Mouse (Mus musculus): Measurements from ENCODE around the gene Dnajc24. TPM values are rescaled to one million over a fixed set of nuclear protein-coding genes. Genes with fewer than 3 reads are reported as not detected.

The Dnajc24 gene
- polyA plus RNA-seq, 1 experiment from 2014 or later, result 11.0 TPM

DNA sequence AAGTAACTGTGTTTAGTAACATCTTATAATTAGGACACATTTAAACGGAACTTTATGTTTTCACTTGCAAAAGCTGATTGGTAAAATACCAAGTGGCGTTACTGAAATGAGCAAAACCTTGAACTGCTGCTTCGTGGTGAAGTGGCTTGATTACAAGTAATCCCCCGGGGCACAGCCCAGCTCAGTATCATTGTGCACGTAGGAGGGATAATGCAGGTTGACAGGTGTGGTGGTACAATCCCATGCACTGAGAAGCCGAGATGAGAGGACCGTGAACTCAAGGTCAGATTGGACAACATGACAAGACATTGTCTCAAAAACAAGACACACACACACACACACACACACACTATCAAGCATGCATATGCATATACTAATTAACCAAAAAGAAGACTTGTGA is 18.1 kb downstream of the Dnajc24 start:
- Histone ChIP-seq H3K27ac (ENCODE audit: low read length) (no peak overlapping the region), H3K4me1 (ENCODE audit: control insufficient read depth, low read depth, low read length) (no peaks in the 10 kb centered on the region), H3K4me2 (ENCODE audit: low read depth, low read length) (no peak overlapping the region), H3K36me3 (ENCODE audit: control insufficient read depth, insufficient read depth) (no peaks in the 10 kb centered on the region), H3K4me3 (ENCODE audit: low read depth, low read length) (no peak overlapping the region), H3K9ac (ENCODE audit: low read depth, low read length) (no peak overlapping the region), H3K9me3 (replicated peaks; ENCODE audit: control insufficient read depth, low read length) (no peaks in the 10 kb centered on the region), H3K27me3 (ENCODE audit: control insufficient read depth, insufficient read depth, low read depth, low read length) (no peaks in the 10 kb centered on the region)
- WGBS (ENCODE audit: insufficient replicate concordance), result 74% methylated on average over 7 of the region's 7 CpGs
- no peak for ATAC-seq (ENCODE audit: low read depth)

DNA sequence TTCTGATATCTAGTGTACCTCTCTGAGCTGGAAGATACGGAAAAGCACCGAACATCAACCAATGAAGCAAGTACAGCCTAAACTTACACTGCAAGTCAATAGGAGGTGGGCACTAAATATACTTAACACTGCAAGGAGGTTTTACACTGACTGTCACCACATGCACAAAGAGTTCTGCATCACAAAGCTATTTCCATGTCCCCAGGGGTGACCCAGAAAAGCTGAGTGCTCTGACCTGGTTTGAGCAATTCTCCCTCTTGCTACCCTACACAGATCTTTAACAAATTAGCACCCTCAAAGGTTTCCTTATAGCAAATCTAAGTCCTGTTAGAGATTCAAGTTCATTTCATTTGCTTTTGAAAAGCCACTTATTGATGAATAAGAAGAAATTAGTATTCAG is 25.3 kb downstream of the Dnajc24 start:
- H3K4me3 ChIP-seq (ENCODE audit: low read depth, low read length), result no peak overlapping the region
- no peaks in the 10 kb centered on the region for H3K4me1 ChIP-seq (ENCODE audit: control insufficient read depth, low read depth, low read length)
- no peaks in the 10 kb centered on the region for H3K36me3 ChIP-seq (ENCODE audit: control insufficient read depth, insufficient read depth)
- no peak overlapping the region for H3K4me2 ChIP-seq (ENCODE audit: low read depth, low read length)
- no peak overlapping the region for H3K9ac ChIP-seq (ENCODE audit: low read depth, low read length)
- no peak overlapping the region for H3K27ac ChIP-seq (ENCODE audit: low read length)
- WGBS (ENCODE audit: insufficient replicate concordance), result 86% methylated on average over 2 of the region's 2 CpGs
- H3K27me3 ChIP-seq (ENCODE audit: control insufficient read depth, insufficient read depth, low read depth, low read length), result no peaks in the 10 kb centered on the region
- ATAC-seq (ENCODE audit: low read depth), result no peak
- H3K9me3 ChIP-seq (replicated peaks; ENCODE audit: control insufficient read depth, low read length), result no peaks in the 10 kb centered on the region

DNA sequence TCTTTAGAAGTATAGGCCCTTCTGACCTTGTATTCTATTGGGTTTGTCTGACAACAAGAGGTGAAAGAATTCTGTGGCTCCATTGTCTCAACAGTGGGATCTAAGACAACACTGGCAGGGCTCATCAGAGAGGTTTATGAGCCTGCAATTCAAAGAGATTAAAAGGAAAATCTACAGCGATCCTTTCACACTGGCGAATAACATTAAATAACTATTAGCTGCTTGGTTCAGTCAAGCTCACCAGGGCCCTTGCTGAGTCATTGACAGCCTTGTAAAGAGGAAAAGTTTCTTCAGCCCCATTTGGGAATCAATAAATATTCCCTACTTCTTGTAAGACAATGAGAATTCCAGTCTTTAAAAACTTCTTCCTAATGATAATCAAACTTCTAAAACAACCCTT is 29.4 kb downstream of the Dnajc24 start:
- H3K4me2 ChIP-seq (ENCODE audit: low read depth, low read length), result no peak overlapping the region
- no peaks in the 10 kb centered on the region for H3K36me3 ChIP-seq (ENCODE audit: control insufficient read depth, insufficient read depth)
- WGBS (ENCODE audit: insufficient replicate concordance), result 57% methylated on average over 2 of the region's 2 CpGs
- H3K4me1 ChIP-seq (ENCODE audit: control insufficient read depth, low read depth, low read length), result no peaks in the 10 kb centered on the region
- no peaks in the 10 kb centered on the region for H3K9me3 ChIP-seq (replicated peaks; ENCODE audit: control insufficient read depth, low read length)
- no peak overlapping the region for H3K9ac ChIP-seq (ENCODE audit: low read depth, low read length)
- no peak overlapping the region for H3K27ac ChIP-seq (ENCODE audit: low read length)
- H3K4me3 ChIP-seq (ENCODE audit: low read depth, low read length), result no peak overlapping the region
- H3K27me3 ChIP-seq (ENCODE audit: control insufficient read depth, insufficient read depth, low read depth, low read length), result no peaks in the 10 kb centered on the region
- no peak for ATAC-seq (ENCODE audit: low read depth)

DNA sequence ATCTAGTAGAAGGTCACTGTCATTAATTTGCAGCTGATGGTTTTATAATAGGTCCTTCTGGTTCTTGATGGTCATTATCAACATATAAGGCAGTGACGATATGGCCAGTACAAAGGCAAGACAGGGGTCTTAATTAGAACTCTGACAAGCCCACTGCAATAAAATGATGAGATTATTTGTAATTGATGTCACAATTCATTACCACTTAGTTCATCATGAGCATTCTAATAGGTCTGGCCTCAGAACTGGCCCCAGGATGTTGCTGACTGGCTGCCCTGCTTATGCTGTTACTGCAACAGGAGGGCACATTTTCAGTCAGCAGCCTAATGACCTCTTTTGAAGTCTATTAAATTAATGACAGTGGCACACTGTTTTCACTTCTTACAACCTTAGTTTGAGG is 39.9 kb downstream of the Dnajc24 start:
- Histone ChIP-seq H3K9ac (ENCODE audit: low read depth, low read length) (no peak overlapping the region), H3K36me3 (ENCODE audit: control insufficient read depth, insufficient read depth) (peaks cover 3% of the 10 kb centered on the region; the same call in 1 of the 2 replicates), H3K9me3 (replicated peaks; ENCODE audit: control insufficient read depth, low read length) (no peaks in the 10 kb centered on the region), H3K4me1 (ENCODE audit: control insufficient read depth, low read depth, low read length) (no peaks in the 10 kb centered on the region), H3K27ac (ENCODE audit: low read length) (no peak overlapping the region), H3K4me3 (ENCODE audit: low read depth, low read length) (no peak overlapping the region), H3K27me3 (ENCODE audit: control insufficient read depth, insufficient read depth, low read depth, low read length) (no peaks in the 10 kb centered on the region), H3K4me2 (ENCODE audit: low read depth, low read length) (no peak overlapping the region)
- WGBS (ENCODE audit: insufficient replicate concordance), result 80% methylated on average over 1 of the region's 1 CpGs
- ATAC-seq (ENCODE audit: low read depth), result no peak

DNA sequence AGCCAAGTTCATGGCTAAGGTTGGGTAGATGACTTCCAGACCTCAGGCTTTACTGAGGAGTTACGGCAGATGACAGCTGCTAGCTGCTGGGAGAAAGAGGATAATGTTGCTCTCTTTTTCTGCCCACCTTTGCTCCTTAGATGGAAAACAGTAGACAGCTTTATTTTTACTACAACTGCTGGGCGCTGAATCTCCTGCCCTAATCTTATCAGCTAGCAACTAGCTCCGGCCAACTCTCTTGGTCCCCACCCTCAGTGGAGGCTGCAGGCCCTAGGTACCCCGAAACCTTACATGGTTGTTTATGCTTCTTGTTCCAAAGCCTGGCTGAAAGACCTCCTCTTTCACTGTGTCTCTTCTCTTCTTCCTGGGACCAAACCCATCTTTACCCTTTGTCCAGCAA is 49.5 kb downstream of the Dnajc24 start:
- ATAC-seq (ENCODE audit: low read depth), result no peak
- H3K27ac ChIP-seq (ENCODE audit: low read length), result no peak overlapping the region
- H3K4me2 ChIP-seq (ENCODE audit: low read depth, low read length), result no peak overlapping the region
- H3K27me3 ChIP-seq (ENCODE audit: control insufficient read depth, insufficient read depth, low read depth, low read length), result no peaks in the 10 kb centered on the region
- no peaks in the 10 kb centered on the region for H3K9me3 ChIP-seq (replicated peaks; ENCODE audit: control insufficient read depth, low read length)
- WGBS (ENCODE audit: insufficient replicate concordance), result 35% methylated on average over 4 of the region's 4 CpGs
- no peak overlapping the region for H3K9ac ChIP-seq (ENCODE audit: low read depth, low read length)
- no peak overlapping the region for H3K4me3 ChIP-seq (ENCODE audit: low read depth, low read length)
- no peaks in the 10 kb centered on the region for H3K36me3 ChIP-seq (ENCODE audit: control insufficient read depth, insufficient read depth)
- peaks cover 4% of the 10 kb centered on the region; the same call in 1 of the 2 replicates for H3K4me1 ChIP-seq (ENCODE audit: control insufficient read depth, low read depth, low read length)

DNA sequence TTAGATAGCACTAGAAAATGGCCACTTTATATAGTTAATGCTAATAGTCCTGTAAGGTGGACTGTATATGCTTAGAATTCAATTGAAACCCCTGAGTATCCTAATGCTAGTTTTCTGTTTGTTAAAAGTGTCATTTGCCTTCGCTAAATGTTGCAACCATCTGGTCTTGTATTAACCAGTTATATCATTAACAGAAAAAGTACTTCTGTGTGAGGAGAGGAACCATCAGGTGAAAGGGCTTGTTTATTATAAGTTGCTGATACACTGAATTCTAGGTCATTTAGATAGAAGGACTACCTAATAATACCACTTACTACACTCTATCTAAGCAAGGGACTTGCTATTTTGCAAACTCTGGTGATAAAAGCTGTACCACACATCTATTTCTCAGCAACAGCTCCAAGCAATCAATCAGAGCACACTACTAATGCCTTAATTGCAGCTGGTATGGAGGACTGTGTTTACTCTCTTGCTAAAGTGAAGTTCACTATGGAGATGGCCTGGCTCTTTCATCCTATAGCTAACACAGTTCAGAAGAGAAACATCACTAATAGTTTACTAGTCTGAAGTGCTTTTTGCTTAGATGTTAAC is 51.9 kb downstream of the Dnajc24 start:
- H3K36me3 ChIP-seq (ENCODE audit: control insufficient read depth, insufficient read depth), result no peaks in the 10 kb centered on the region
- no peaks in the 10 kb centered on the region for H3K27me3 ChIP-seq (ENCODE audit: control insufficient read depth, insufficient read depth, low read depth, low read length)
- 73% methylated on average over 1 of the region's 1 CpGs for WGBS (ENCODE audit: insufficient replicate concordance)
- no peak overlapping the region for H3K4me3 ChIP-seq (ENCODE audit: low read depth, low read length)
- peak; percentile 68 for ATAC-seq (ENCODE audit: low read depth)
- no peaks in the 10 kb centered on the region for H3K9me3 ChIP-seq (replicated peaks; ENCODE audit: control insufficient read depth, low read length)
- H3K4me2 ChIP-seq (ENCODE audit: low read depth, low read length), result no peak overlapping the region
- H3K4me1 ChIP-seq (ENCODE audit: control insufficient read depth, low read depth, low read length), result peaks cover 4% of the 10 kb centered on the region; the same call in 1 of the 2 replicates
- peak overlapping the region; percentile 57; the same call in 1 of the 2 replicates for H3K27ac ChIP-seq (ENCODE audit: low read length)
- H3K9ac ChIP-seq (ENCODE audit: low read depth, low read length), result no peak overlapping the region

DNA sequence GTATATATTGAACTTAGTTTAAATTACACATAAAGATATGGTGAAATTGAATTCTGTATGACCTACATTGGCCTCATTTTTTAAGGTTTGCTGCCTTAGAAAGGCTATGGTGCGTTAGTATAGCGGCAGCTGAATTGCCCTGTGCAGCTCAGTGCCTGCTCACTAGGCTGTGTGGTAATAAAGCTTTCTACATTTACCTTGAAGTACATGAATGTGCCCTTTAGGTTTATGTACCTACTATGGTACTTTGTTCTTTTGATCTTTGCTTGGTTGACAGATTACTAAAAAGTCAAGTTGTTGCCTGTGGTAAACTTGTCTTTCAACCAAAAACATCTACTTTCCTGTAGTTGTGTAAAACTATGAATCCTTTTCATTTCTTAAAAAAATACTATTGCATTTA is 53.2 kb downstream of the Dnajc24 start:
- H3K27me3 ChIP-seq (ENCODE audit: control insufficient read depth, insufficient read depth, low read depth, low read length), result no peaks in the 10 kb centered on the region
- no peak overlapping the region for H3K4me2 ChIP-seq (ENCODE audit: low read depth, low read length)
- no peak overlapping the region for H3K4me3 ChIP-seq (ENCODE audit: low read depth, low read length)
- ATAC-seq (ENCODE audit: low read depth), result peak; percentile 55
- no peak overlapping the region for H3K27ac ChIP-seq (ENCODE audit: low read length)
- H3K36me3 ChIP-seq (ENCODE audit: control insufficient read depth, insufficient read depth), result no peaks in the 10 kb centered on the region
- no peak overlapping the region for H3K9ac ChIP-seq (ENCODE audit: low read depth, low read length)
- 80% methylated on average over 2 of the region's 2 CpGs for WGBS (ENCODE audit: insufficient replicate concordance)
- peaks cover 4% of the 10 kb centered on the region; the same call in 1 of the 2 replicates for H3K4me1 ChIP-seq (ENCODE audit: control insufficient read depth, low read depth, low read length)
- no peaks in the 10 kb centered on the region for H3K9me3 ChIP-seq (replicated peaks; ENCODE audit: control insufficient read depth, low read length)

DNA sequence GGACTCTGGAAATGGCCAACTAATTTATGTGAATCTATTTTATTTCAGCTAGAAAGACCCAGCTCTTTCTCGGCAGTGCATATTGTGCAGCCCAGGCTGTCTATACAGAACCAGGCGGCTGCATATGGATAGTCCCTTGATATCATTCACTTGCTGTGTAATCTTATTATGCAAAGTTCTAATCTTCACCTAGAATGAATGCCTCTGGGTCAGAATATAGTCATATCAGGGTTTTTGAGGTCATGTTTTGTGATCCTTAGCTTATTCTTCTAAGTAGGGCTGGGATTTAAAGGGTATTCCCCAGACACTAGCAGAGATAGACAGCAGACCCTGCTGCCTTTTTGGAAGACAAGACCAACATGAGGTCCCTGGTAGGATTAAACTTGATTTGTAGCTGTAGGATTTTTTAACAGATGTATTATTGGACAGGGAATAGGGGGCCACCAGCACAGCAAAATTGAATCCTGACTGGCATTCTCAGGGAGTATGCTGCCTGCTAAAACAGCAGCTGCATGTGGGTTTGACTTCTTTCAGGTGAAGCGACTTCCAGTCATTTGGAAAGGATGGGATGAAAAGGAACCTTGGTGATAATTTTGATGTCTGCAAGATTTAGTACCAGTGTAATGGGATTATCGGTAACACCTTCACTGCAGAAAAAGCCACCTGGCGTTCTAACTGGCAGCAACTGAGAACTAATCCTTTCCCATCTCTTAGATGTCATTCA is 85.6 kb downstream of the Dnajc24 start:
- no peak overlapping the region for H3K9ac ChIP-seq (ENCODE audit: low read depth, low read length)
- H3K27ac ChIP-seq (ENCODE audit: low read length), result no peak overlapping the region
- no peaks in the 10 kb centered on the region for H3K4me1 ChIP-seq (ENCODE audit: control insufficient read depth, low read depth, low read length)
- no peaks in the 10 kb centered on the region for H3K9me3 ChIP-seq (replicated peaks; ENCODE audit: control insufficient read depth, low read length)
- H3K4me3 ChIP-seq (ENCODE audit: low read depth, low read length), result no peak overlapping the region
- no peak overlapping the region for H3K4me2 ChIP-seq (ENCODE audit: low read depth, low read length)
- no peak for ATAC-seq (ENCODE audit: low read depth)
- H3K36me3 ChIP-seq (ENCODE audit: control insufficient read depth, insufficient read depth), result no peaks in the 10 kb centered on the region
- no peaks in the 10 kb centered on the region for H3K27me3 ChIP-seq (ENCODE audit: control insufficient read depth, insufficient read depth, low read depth, low read length)
- 79% methylated on average over 5 of the region's 5 CpGs for WGBS (ENCODE audit: insufficient replicate concordance)

Measured in liver, embryonic 16.5 days (tissue).